Mouse (Mus musculus) cerebellum, adult (tissue): Measurements from ENCODE around the gene Nt5e.

Experiments
- ATAC-seq: cut with Nextera tagmentation; 2 replicates; pipeline ENCODE4 v1.9.2; 2017; ENCODE audit warnings: mild to moderate bottlenecking, moderate library complexity, mixed read lengths; ENCODE audit not compliant: insufficient number of reproducible peaks, low FRiP score, low TSS enrichment

Nt5e gene

GRCm38 (mm10) chr9:88379057-88379456, 52.1 kb downstream of the Nt5e start:
- no peak for ATAC-seq

- no peak for ATAC-seq
These were observed 53.1 kb downstream of the Nt5e start for GRCm38 (mm10) chr9:88380076-88380475.

- no peak for ATAC-seq
These were observed 53.5 kb downstream of the Nt5e start for GRCm38 (mm10) chr9:88380542-88380941.

- ATAC-seq, result no peak
These were observed 61.8 kb downstream of the Nt5e start for GRCm38 (mm10) chr9:88388826-88389225.

- ATAC-seq, result no peak
These were observed 67.9 kb downstream of the Nt5e start for GRCm38 (mm10) chr9:88394852-88395251.

- no peak for ATAC-seq
These were observed 71.5 kb downstream of the Nt5e start for GRCm38 (mm10) chr9:88398461-88398860.

GRCm38 (mm10) chr9:88404088-88404487, 77.1 kb downstream of the Nt5e start:
- ATAC-seq, result no peak

GRCm38 (mm10) chr9:88404515-88404914, 77.5 kb downstream of the Nt5e start:
- ATAC-seq, result no peak

- no peak for ATAC-seq
These were observed 83.0 kb downstream of the Nt5e start for GRCm38 (mm10) chr9:88409978-88410377.

GRCm38 (mm10) chr9:88416752-88417151, 89.8 kb downstream of the Nt5e start:
- no peak for ATAC-seq
